Mouse (Mus musculus): Measurements from ENCODE around the gene Kalrn. TPM values are rescaled to one million over a fixed set of nuclear protein-coding genes. Genes with fewer than 3 reads are reported as not detected.

The Kalrn gene
- polyA plus RNA-seq, 2 experiments from 2014 or later = 0.34 TPM; not detected in 1

- no peak for ATAC-seq
Observed at GRCm38 (mm10) chr16:34421473-34421872, 151.9 kb downstream of the Kalrn start.

DNA sequence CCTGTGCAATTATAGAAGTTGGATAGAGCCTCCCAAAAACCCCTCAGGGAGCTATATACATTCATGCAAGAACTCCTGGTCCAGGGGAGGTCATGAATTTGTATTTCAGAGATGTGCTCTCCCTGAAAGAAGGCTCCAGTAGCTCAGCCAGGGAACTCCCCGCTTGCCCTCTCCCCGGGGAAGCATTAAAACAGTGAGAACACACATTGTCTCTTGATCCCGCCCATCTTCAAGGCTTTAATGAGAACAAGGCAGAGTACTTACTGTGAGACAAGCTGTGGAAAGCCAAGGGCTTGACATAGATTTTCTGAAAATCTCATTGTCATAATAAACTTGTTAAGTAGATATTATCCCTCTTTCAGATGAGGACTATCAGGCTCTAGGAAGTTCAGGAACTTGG lies 155.4 kb downstream of the Kalrn start:
- no peak for ATAC-seq

GRCm38 (mm10) chr16:34417383-34417782 lies 155.9 kb downstream of the Kalrn start:
- ATAC-seq = no peak

GRCm38 (mm10) chr16:34414581-34414980 lies 158.8 kb downstream of the Kalrn start:
- no peak for ATAC-seq

- no peak for ATAC-seq
Observed at GRCm38 (mm10) chr16:34413868-34414333, 159.4 kb downstream of the Kalrn start.

- ATAC-seq = no peak
Observed at GRCm38 (mm10) chr16:34407036-34407435, 166.3 kb downstream of the Kalrn start.

DNA sequence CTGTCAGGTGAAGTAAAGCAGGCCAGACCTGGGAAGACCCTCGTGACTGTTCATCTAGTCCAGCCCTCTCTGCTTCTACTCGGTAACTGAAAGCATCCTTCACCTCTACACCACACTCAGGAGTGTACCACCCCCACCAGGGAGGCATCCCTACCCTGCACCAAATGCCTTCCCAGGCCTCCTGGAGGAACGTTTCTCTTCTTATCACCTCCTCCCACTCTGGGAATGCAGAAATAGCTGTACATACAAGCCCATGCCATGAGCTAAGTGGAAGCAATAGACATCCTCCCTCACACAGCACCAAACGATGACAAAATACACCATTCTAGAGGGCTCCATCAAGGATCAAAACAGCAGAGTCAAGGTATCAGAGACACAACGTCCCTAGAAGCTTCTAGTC lies 168.2 kb downstream of the Kalrn start:
- ATAC-seq = no peak

DNA sequence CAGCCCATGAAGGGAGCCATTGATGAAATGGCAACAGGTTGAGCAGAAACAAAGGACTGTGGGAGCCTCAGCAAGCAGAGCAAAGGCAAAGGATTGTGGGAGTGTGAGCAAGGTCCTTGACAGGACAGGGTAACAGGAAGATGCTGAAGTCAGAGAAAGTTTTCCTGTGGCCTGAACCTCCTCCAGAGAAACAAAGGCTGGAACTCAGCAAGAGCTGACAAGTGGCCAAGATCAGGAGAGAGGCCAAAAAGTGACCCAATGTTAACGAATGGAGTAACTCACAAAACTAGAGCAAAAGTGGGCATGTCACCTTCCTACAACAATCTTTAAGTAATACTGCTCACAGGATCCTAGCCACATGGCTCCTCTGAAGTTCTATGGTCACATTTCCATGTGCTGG lies 172.1 kb downstream of the Kalrn start:
- no peak for ATAC-seq

DNA sequence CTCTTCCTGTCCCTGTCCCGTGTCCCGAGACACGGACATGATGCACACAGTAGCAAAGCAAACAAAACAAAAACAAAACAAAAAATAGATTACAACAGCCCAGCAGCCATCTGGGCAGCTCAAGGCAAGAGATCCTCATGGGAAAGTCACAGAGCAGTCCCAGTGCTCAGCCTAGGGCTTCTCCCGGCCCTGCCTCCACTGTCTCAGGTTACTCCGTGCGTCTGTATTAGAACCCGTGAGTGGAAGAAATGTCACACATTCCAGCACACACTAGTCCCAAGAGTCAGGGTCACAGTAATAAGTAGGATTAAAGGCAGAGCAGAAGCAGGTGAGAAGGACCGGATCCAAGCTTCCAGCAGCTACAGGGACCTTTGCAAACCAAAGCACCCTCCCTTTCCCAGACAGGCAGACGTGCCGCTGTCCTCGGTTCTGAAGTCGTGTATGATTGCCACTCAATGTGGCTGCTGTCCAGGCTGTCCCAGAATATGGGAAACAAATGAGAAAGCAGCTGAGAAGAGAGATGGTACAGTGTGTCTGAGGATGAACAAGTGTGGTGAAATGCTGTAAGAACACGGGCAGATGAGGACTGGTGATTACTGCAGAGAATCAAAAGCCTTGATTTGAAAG lies 173.1 kb downstream of the Kalrn start:
- ATAC-seq = no peak

GRCm38 (mm10) chr16:34395221-34395811 lies 178.0 kb downstream of the Kalrn start:
- ATAC-seq = no peak

GRCm38 (mm10) chr16:34389520-34390271 lies 183.6 kb downstream of the Kalrn start:
- ATAC-seq = no peak

- ATAC-seq = no peak
Observed at GRCm38 (mm10) chr16:34388871-34389270, 184.5 kb downstream of the Kalrn start.

- no peak for ATAC-seq
Observed at GRCm38 (mm10) chr16:34385065-34385464, 188.3 kb downstream of the Kalrn start.

DNA sequence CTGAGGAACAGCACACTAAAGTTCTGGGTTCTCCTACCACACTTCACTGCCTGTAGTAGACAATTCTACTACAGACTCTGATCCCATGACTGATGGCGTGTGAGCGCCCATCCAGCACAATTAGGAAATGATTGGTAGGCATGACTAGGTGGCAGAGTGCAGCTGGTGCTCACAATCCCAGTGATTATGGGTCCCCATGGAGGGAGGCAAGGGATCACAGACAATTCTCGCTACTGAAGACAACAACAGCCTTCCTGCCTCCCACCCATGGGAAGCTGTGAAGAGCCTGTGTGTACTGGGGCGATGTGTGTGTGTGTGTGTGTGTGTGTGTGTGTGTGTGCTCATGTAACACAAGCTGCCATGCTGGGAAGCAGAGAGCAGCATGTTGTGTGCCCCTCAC lies 190.3 kb downstream of the Kalrn start:
- no peak for ATAC-seq

GRCm38 (mm10) chr16:34376166-34376857 lies 197.0 kb downstream of the Kalrn start:
- no peak for ATAC-seq

- ATAC-seq = no peak
Observed at GRCm38 (mm10) chr16:34373519-34373918, 199.8 kb downstream of the Kalrn start.

- no peak for ATAC-seq
Observed at GRCm38 (mm10) chr16:34372103-34372741, 201.1 kb downstream of the Kalrn start.

DNA sequence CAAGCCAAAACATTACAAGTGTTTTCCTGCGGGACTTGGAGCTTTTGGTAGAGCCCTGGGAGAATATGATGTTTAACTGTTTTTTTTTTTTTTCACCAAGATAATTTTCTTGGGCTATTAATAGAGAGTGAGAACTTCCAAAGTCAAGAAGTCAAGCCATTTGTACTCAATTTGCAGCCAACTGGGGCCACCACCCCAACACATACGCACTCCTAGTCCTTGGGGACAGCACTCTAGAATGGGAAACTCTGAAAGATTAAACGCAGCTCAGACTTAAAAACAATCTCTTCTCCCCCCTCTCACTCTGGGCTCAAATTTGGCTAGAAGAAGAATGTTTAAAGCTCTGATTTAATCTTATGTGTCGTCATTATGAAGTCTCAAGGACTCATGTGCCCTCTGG lies 214.1 kb downstream of the Kalrn start:
- ATAC-seq = no peak

DNA sequence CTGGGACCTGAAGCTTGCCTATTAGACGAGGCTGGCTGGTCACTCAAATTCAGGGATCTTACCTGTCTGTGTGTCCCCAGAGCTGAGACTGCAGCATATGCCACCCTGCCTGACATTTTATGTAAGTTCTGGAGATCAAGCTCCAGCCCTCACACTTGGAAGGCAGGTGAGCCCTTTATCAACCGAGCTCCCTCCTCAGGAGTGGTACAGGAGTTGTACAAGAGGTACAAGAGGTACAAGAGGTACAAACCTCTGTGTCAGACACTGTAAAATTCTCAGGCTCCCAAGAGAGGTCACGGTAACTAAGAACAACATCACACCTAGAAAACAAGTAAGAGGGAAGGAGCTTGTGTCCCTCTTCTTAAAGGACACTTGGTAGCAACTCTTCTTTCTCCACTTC lies 217.8 kb downstream of the Kalrn start:
- no peak for ATAC-seq

- ATAC-seq = no peak
Observed at GRCm38 (mm10) chr16:34354042-34354441, 219.3 kb downstream of the Kalrn start.

DNA sequence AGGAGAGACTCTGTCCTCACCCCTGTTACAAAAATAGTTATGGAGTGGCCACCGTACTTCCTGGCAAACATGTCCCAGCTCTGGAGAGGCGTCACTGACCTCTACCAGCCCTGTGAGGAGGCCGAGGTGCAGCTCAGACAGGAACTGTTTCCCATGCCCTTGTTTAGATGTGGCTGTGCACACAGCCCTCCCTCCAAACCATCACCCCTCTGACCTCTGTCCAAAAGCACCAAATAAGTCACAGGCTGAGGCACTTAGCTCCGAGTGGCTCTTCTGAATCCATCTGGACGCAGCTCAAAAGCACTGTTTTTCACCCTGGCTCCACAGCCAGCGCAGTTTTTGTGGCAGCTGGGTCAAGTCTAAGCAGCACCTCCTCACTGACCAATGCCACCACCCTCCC lies 220.6 kb downstream of the Kalrn start:
- ATAC-seq = no peak

- no peak for ATAC-seq
Observed at GRCm38 (mm10) chr16:34351575-34352150, 221.7 kb downstream of the Kalrn start.

All from activated CD4-positive, CD25-positive, alpha-beta regulatory T cell, adult 4 months (primary cell).